Mouse (Mus musculus): ENCODE data around the gene Rab33a. TPM values are rescaled to one million over a fixed set of nuclear protein-coding genes. Genes with fewer than 3 reads are reported as not detected.

Gene Rab33a
- polyA plus RNA-seq, 1 experiment from 2014 or later = 89.1 TPM

- H3K4me2 ChIP-seq = no peak overlapping the region
- no peak overlapping the region for H3K4me3 ChIP-seq
- no peak for ATAC-seq (ENCODE audit: low read depth)
- H3K27me3 ChIP-seq = no peaks in the 10 kb centered on the region
- H3K27ac ChIP-seq (replicated peaks) = no peak overlapping the region
- H3K9ac ChIP-seq = no peak overlapping the region
- no peaks in the 10 kb centered on the region for H3K9me3 ChIP-seq
- 65% methylated on average over 3 of the region's 3 CpGs for WGBS
- H3K36me3 ChIP-seq = peaks cover 9% of the 10 kb centered on the region; the same call in 1 of the 2 replicates
- H3K4me1 ChIP-seq (replicated peaks) = peaks cover 22% of the 10 kb centered on the region
Observed at GRCm38 (mm10) chrX:48526435-48526834, 7.3 kb downstream of the Rab33a start.

GRCm38 (mm10) chrX:48532175-48532574 lies 13.1 kb downstream of the Rab33a start:
- ATAC-seq (ENCODE audit: low read depth) = no peak

More at GRCm38 (mm10) chrX:48532175-48532574, 13.1 kb downstream of the Rab33a start:
- peaks cover 9% of the 10 kb centered on the region; the same call in 1 of the 2 replicates for H3K36me3 ChIP-seq
- H3K27me3 ChIP-seq = no peaks in the 10 kb centered on the region
- no peaks in the 10 kb centered on the region for H3K4me1 ChIP-seq (replicated peaks)
- no peak overlapping the region for H3K4me2 ChIP-seq
- no peak overlapping the region for H3K4me3 ChIP-seq
- H3K9me3 ChIP-seq = no peaks in the 10 kb centered on the region
- H3K9ac ChIP-seq = no peak overlapping the region
- WGBS = 46% methylated on average over 3 of the region's 3 CpGs
- no peak overlapping the region for H3K27ac ChIP-seq (replicated peaks)

Other genes starting within 250 kb of the Rab33a start
- gene Bcorl1, start 177.9 kb upstream of the Rab33a start, polyA plus RNA-seq (2015; fragmentation: Nextera tagmentation; extraction: Ambion mirVana) = 5.8 and 7.8 TPM in 2 replicates
- 0.85 and 0.92 TPM in 2 replicates for gene Elf4, start 56.2 kb upstream of the Rab33a start, polyA plus RNA-seq (2015; fragmentation: Nextera tagmentation; extraction: Ambion mirVana)
- 44.1 and 51.9 TPM in 2 replicates for gene Aifm1, start 5.7 kb upstream of the Rab33a start, polyA plus RNA-seq (2015; fragmentation: Nextera tagmentation; extraction: Ambion mirVana)
- 8.8 and 10.6 TPM in 2 replicates for gene Zfp280c, start 75.2 kb downstream of the Rab33a start, polyA plus RNA-seq (2015; fragmentation: Nextera tagmentation; extraction: Ambion mirVana)
- 33.4 and 36.0 TPM in 2 replicates for gene Slc25a14, start 104.1 kb downstream of the Rab33a start, polyA plus RNA-seq (2015; fragmentation: Nextera tagmentation; extraction: Ambion mirVana)
- 0.12 and 0.29 TPM in 2 replicates for gene Gpr119, start 155.2 kb downstream of the Rab33a start, polyA plus RNA-seq (2015; fragmentation: Nextera tagmentation; extraction: Ambion mirVana)
- 13.9 and 25.9 TPM in 2 replicates for gene Rbmx2, start 175.7 kb downstream of the Rab33a start, polyA plus RNA-seq (2015; fragmentation: Nextera tagmentation; extraction: Ambion mirVana)

Data from neural tube, embryonic 13.5 days (tissue).